Mouse (Mus musculus) gastrocnemius, adult 2 months (tissue): ENCODE measurements around the gene Aldh3a1. TPM values are rescaled to one million over a fixed set of nuclear protein-coding genes. Genes with fewer than 3 reads are reported as not detected.
A peak's percentile ranks its signal among the peaks of the same experiment; 100 is the strongest.
"Not testable (repeated sequence)": the region's sequence is repeated elsewhere in the genome, so short reads cannot be mapped to it uniquely, and the experiment has no call there.

ENCODE experiments used
- DNase-seq: peaks from one replicate; pipeline ENCODE4 v3.0.0; 2022
- H3K27ac ChIP-seq: fragments of 200-600 bp; 2 replicates; pipeline ENCODE4 v1.8.1; 2022; ENCODE audit warnings: mild to moderate bottlenecking
- H3K4me3 ChIP-seq: fragments of 200-600 bp; 2 replicates; pipeline ENCODE4 v1.8.1; 2022; ENCODE audit warnings: mild to moderate bottlenecking, moderate library complexity
- CTCF ChIP-seq: fragments of 200-600 bp; IDR thresholded peaks from 2 replicates; pipeline ENCODE4 v1.8.1; 2022; ENCODE audit warnings: antibody characterized with exemption, mild to moderate bottlenecking, moderate library complexity
- intact Hi-C: fragments of 180-260 bp; cut with DNase I; formaldehyde crosslinking; loops from one replicate; pipeline ENCODE4 v1.15.1; 2025
- total RNA-seq, 2 experiments: library from RNA; stranded (reverse); gene quantifications; 2 replicates each; pipeline ENCODE4 v1.2.3; 2021

The Aldh3a1 gene
- total RNA-seq, 2 experiments from 2014 or later = 0.50 TPM; not detected in 1

- intact Hi-C loops = loop anchor here (5.0 kb wide), 1 partner anchor 92 kb away; the partner anchor contains the start of gene Aldh3a2
- Histone ChIP-seq H3K4me3 (peak overlapping the region; percentile 67), H3K27ac (peak overlapping the region; percentile 79)
- no peak for DNase-seq
- no peak for TF ChIP-seq CTCF
Measured at GRCm38 (mm10) chr11:61175778-61176177, 31.6 kb upstream of the Aldh3a1 start.

- no peak for TF ChIP-seq CTCF
- peak overlapping the region; percentile 79; the same call in 1 of the 2 replicates for H3K27ac ChIP-seq
- H3K4me3 ChIP-seq = no peak overlapping the region
- no peak for DNase-seq
- intact Hi-C loops = loop anchor here (5.0 kb wide), 1 partner anchor 91 kb away; the partner anchor contains the start of gene Aldh3a2
Measured at GRCm38 (mm10) chr11:61176321-61176720, 31.0 kb upstream of the Aldh3a1 start.

GRCm38 (mm10) chr11:61180361-61180760 lies 27.0 kb upstream of the Aldh3a1 start:
- DNase-seq = no peak
- no peak overlapping the region for H3K4me3 ChIP-seq
- H3K27ac ChIP-seq = no peak overlapping the region
- intact Hi-C loops = no loop called here
- no peak for TF ChIP-seq CTCF

- DNase-seq = no peak
- TF ChIP-seq CTCF = no peak
- Histone ChIP-seq H3K4me3 (no peak overlapping the region), H3K27ac (no peak overlapping the region)
- intact Hi-C loops = no loop called here
Measured at GRCm38 (mm10) chr11:61181624-61182023, 25.7 kb upstream of the Aldh3a1 start.

- no peak for DNase-seq
- Histone ChIP-seq H3K27ac (no peak overlapping the region), H3K4me3 (no peak overlapping the region)
- intact Hi-C loops = no loop called here
- TF ChIP-seq CTCF = no peak
Measured at GRCm38 (mm10) chr11:61183820-61184219, 23.5 kb upstream of the Aldh3a1 start.

GRCm38 (mm10) chr11:61190776-61191175 lies 16.6 kb upstream of the Aldh3a1 start:
- DNase-seq = no peak
- intact Hi-C loops = loop anchor here (5.0 kb wide), 2 partner anchors 147 to 222 kb away; no protein-coding TSS in a partner anchor
- no peak overlapping the region for H3K4me3 ChIP-seq
- no peak for TF ChIP-seq CTCF
- no peak overlapping the region for H3K27ac ChIP-seq

- not testable (repeated sequence) for H3K27ac ChIP-seq, DNase-seq, H3K4me3 ChIP-seq
- intact Hi-C loops = loop anchor here (2.0 to 5.0 kb wide), 3 partner anchors 145 to 220 kb away; no protein-coding TSS in a partner anchor
Measured at GRCm38 (mm10) chr11:61192123-61192522, 15.2 kb upstream of the Aldh3a1 start.

- Histone ChIP-seq H3K27ac (no peak overlapping the region), H3K4me3 (no peak overlapping the region)
- intact Hi-C loops = loop anchor here (2.0 to 5.0 kb wide), 3 partner anchors 145 to 220 kb away; no protein-coding TSS in a partner anchor
- no peak for TF ChIP-seq CTCF
- no peak for DNase-seq
Measured at GRCm38 (mm10) chr11:61192779-61193178, 14.6 kb upstream of the Aldh3a1 start.

GRCm38 (mm10) chr11:61193392-61193791 lies 13.9 kb upstream of the Aldh3a1 start:
- TF ChIP-seq CTCF = no peak
- DNase-seq = peak; percentile 88
- no peak overlapping the region for H3K27ac ChIP-seq
- no peak overlapping the region for H3K4me3 ChIP-seq
- intact Hi-C loops = loop anchor here (2.0 to 5.0 kb wide), 3 partner anchors 144 to 219 kb away; no protein-coding TSS in a partner anchor

GRCm38 (mm10) chr11:61196616-61197353 lies 10.6 kb upstream of the Aldh3a1 start:
- no peak for TF ChIP-seq CTCF
- no peak overlapping the region for H3K27ac ChIP-seq
- intact Hi-C loops = no loop called here
- DNase-seq = no peak
- no peak overlapping the region for H3K4me3 ChIP-seq

GRCm38 (mm10) chr11:61197935-61198334 lies 9.4 kb upstream of the Aldh3a1 start:
- no peak for TF ChIP-seq CTCF
- no peak for DNase-seq
- intact Hi-C loops = no loop called here
- Histone ChIP-seq H3K27ac (no peak overlapping the region), H3K4me3 (no peak overlapping the region)

GRCm38 (mm10) chr11:61199620-61200362 lies 7.5 kb upstream of the Aldh3a1 start:
- Histone ChIP-seq H3K27ac (no peak overlapping the region), H3K4me3 (no peak overlapping the region)
- DNase-seq = no peak
- intact Hi-C loops = no loop called here
- TF ChIP-seq CTCF = no peak

GRCm38 (mm10) chr11:61202186-61202585 lies 5.2 kb upstream of the Aldh3a1 start:
- intact Hi-C loops = no loop called here
- Histone ChIP-seq H3K27ac (no peak overlapping the region), H3K4me3 (no peak overlapping the region)
- no peak for TF ChIP-seq CTCF
- no peak for DNase-seq
